1 mouse cellular context compared by ENCODE assay signal in genomic region chr8:112007669-112008068, GRCm38 (mm10).
A peak's percentile ranks its signal among the peaks of the same experiment; 100 is the strongest.
TF ChIP-seq lines count a peak whose summit lies in the region.

No protein-coding gene starts in this region.

TF ChIP-seq in MEL, 35 proteins besides CTCF, POLR2A, EP300 and RAD21 (continued from another document):
- TF ChIP-seq MXI1 (IDR thresholded peaks at IDR 0.05; ENCODE audit: low read depth, low read length) (peak; percentile 69; the same call in 1 of the 2 replicates), GABPA (IDR thresholded peaks at IDR 0.05; ENCODE audit: low read depth, low read length) (no peak), ETS1 (IDR thresholded peaks at IDR 0.05; ENCODE audit: low read depth, low read length) (peak; percentile 79; the same call in 1 of the 2 replicates), MAFK (IDR thresholded peaks at IDR 0.05; ENCODE audit: borderline replicate concordance, low read depth, low read length) (no peak), TCF12 (IDR thresholded peaks at IDR 0.05; ENCODE audit: low read depth, low read length) (peak; percentile 44; the same call in 1 of the 2 replicates), POLR2AphosphoS2 (IDR thresholded peaks at IDR 0.05; ENCODE audit: low read length) (no peak), ZMIZ1 (IDR thresholded peaks at IDR 0.05; ENCODE audit: low read depth, low read length) (no peak), E2F4 (IDR thresholded peaks at IDR 0.05; ENCODE audit: borderline replicate concordance, low read depth, low read length) (no peak), GATA1 (IDR thresholded peaks at IDR 0.05; ENCODE audit: low read depth, low read length) (peak; percentile 64), BHLHE40 (IDR thresholded peaks at IDR 0.05; ENCODE audit: borderline replicate concordance, low read depth, low read length) (peak; percentile 75; the same call in 1 of the 2 replicates), TAL1 (IDR thresholded peaks at IDR 0.05; ENCODE audit: low read length) (no peak), UBTF (IDR thresholded peaks at IDR 0.05; ENCODE audit: borderline replicate concordance, insufficient read depth, low read depth, low read length) (no peak), SIN3A (IDR thresholded peaks at IDR 0.05; ENCODE audit: low read length) (peak; percentile 63; the same call in 1 of the 2 replicates), MAX (IDR thresholded peaks at IDR 0.05; ENCODE audit: low read length) (peak; percentile 61; the same call in 1 of the 2 replicates), SMC3 (IDR thresholded peaks at IDR 0.05; ENCODE audit: low read depth, low read length) (no peak), USF2 (IDR thresholded peaks at IDR 0.05; ENCODE audit: borderline replicate concordance in 1 of 2, insufficient read depth in 1 of 2, low read depth in 1 of 2, low read length in 2 of 2) (no peak), NRF1 (IDR thresholded peaks at IDR 0.05; ENCODE audit: insufficient read depth, low read depth, low read length, poor library complexity, severe bottlenecking) (no peak), MEF2A (IDR thresholded peaks at IDR 0.05; ENCODE audit: extremely low read depth, insufficient replicate concordance, low read depth, low read length, poor library complexity, severe bottlenecking) (no peak)
